Mouse (Mus musculus) hindbrain, embryonic 10.5 days (tissue): ENCODE measurements around the gene Spsb1. TPM values are rescaled to one million over a fixed set of nuclear protein-coding genes. Genes with fewer than 3 reads are reported as not detected.

Experiments
- DNase-seq: peaks from one replicate; pipeline ENCODE4 v3.0.0-alpha.2; 2017; ENCODE audit warnings: low spot score
- H3K27ac ChIP-seq: fragments of 300-500 bp; sonication (generic); 2 replicates; pipeline ENCODE4 v1.5.1; 2016; ENCODE audit warnings: mild to moderate bottlenecking, moderate library complexity
- H3K27me3 ChIP-seq: fragments of 300-500 bp; sonication (generic); 2 replicates; pipeline ENCODE4 v1.6.1; 2016; ENCODE audit warnings: mild to moderate bottlenecking; ENCODE audit not compliant: poor library complexity, insufficient read depth, severe bottlenecking
- H3K36me3 ChIP-seq: fragments of 300-500 bp; sonication (generic); 2 replicates; pipeline ENCODE4 v1.6.1; 2016; ENCODE audit warnings: mild to moderate bottlenecking, moderate library complexity
- H3K4me1 ChIP-seq: fragments of 300-500 bp; sonication (generic); replicated peaks from 2 replicates; pipeline ENCODE4 v1.6.1; 2016; ENCODE audit warnings: mild to moderate bottlenecking
- H3K4me3 ChIP-seq: fragments of 300-500 bp; sonication (generic); 2 replicates; pipeline ENCODE4 v1.5.1; 2016; ENCODE audit warnings: mild to moderate bottlenecking, moderate library complexity
- H3K9me3 ChIP-seq: fragments of 300-500 bp; sonication (generic); 2 replicates; pipeline ENCODE4 v1.6.1; 2016; ENCODE audit warnings: mild to moderate bottlenecking, moderate library complexity
- WGBS: fragments of 180-500 bp; shearing (Covaris S2); methylation state at CpG from one replicate; pipeline ENCODE4 v1.1.7; 2016; 5-methylcytosine and 5-hydroxymethylcytosine counted together
- polyA plus RNA-seq: library from polyadenylated mRNA; unstranded; fragments of >200 nt; fragmentation: Nextera tagmentation; extraction: Ambion mirVana; gene quantifications from 2 replicates; pipeline ENCODE4 v1.2.1, GENCODE M21; 2016

Spsb1 gene
- polyA plus RNA-seq, 1 experiment from 2014 or later = 12.0 TPM

GRCm38 (mm10) chr4:149959816-149960215, 5.0 kb upstream of the Spsb1 start:
- no peak for DNase-seq
- no peak overlapping the region for H3K27ac ChIP-seq
- peaks cover 20% of the 10 kb centered on the region for H3K4me1 ChIP-seq
- WGBS = 57% methylated on average over 10 of the region's 10 CpGs
- H3K27me3 ChIP-seq = peaks cover 30% of the 10 kb centered on the region
- no peaks in the 10 kb centered on the region for H3K36me3 ChIP-seq
- no peak overlapping the region for H3K4me3 ChIP-seq
- H3K9me3 ChIP-seq = no peaks in the 10 kb centered on the region

DNA sequence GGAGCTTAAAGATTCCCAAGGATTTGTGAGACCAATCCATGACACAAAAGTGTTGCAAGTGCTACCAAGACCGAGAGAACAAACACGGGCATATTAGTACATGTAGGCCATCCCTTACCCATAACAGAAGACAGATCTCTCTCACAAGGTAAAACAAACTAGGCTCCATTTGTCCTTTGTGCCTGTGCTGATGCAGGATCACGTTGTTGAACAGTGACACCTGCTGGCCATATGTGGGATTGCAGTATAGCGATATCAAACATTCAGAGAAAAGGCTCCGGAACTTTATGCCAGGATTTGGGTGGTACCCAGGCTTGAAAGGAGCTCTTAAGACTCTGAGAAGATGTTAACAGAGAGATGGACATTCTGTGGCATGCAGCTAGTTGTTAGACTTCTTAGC, 3.7 kb upstream of the Spsb1 start:
- Histone ChIP-seq H3K27me3 (peaks cover 40% of the 10 kb centered on the region), H3K36me3 (no peaks in the 10 kb centered on the region), H3K4me1 (peaks cover 24% of the 10 kb centered on the region), H3K27ac (no peak overlapping the region), H3K4me3 (no peak overlapping the region), H3K9me3 (no peaks in the 10 kb centered on the region)
- 11% methylated on average over 5 of the region's 5 CpGs for WGBS
- peak; percentile 82 for DNase-seq

GRCm38 (mm10) chr4:149956048-149956447, 1.2 kb upstream of the Spsb1 start:
- DNase-seq = no peak
- no peak overlapping the region for H3K4me3 ChIP-seq
- WGBS = 56% methylated on average over 13 of the region's 13 CpGs
- peaks cover 34% of the 10 kb centered on the region for H3K4me1 ChIP-seq
- H3K27me3 ChIP-seq = peaks cover 65% of the 10 kb centered on the region
- H3K9me3 ChIP-seq = no peaks in the 10 kb centered on the region
- no peak overlapping the region for H3K27ac ChIP-seq
- no peaks in the 10 kb centered on the region for H3K36me3 ChIP-seq

DNA sequence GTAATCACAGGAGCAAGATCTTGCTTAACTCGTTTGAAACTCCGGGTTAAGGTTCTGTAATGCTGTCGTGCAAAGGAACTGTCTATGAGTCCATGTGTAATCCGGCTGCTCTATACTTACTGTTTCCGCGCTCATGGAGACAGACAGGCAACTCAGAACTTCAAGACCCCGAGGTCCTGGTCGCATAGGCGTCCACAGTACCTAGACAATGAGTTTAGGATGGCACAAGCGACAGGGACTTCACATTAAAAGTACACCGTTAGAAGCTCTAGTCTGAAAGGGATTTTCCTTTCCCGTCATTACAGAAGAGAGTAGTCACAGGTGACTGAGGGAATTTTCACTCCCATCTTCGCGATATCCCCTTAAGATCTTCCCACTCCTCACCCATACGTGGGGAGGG, 788 bp upstream of the Spsb1 start:
- H3K4me3 ChIP-seq = peak overlapping the region; percentile 77
- no peak for DNase-seq
- no peaks in the 10 kb centered on the region for H3K9me3 ChIP-seq
- H3K4me1 ChIP-seq = peaks cover 35% of the 10 kb centered on the region
- H3K36me3 ChIP-seq = no peaks in the 10 kb centered on the region
- H3K27ac ChIP-seq = no peak overlapping the region
- 20% methylated on average over 15 of the region's 15 CpGs for WGBS
- peaks cover 67% of the 10 kb centered on the region for H3K27me3 ChIP-seq

DNA sequence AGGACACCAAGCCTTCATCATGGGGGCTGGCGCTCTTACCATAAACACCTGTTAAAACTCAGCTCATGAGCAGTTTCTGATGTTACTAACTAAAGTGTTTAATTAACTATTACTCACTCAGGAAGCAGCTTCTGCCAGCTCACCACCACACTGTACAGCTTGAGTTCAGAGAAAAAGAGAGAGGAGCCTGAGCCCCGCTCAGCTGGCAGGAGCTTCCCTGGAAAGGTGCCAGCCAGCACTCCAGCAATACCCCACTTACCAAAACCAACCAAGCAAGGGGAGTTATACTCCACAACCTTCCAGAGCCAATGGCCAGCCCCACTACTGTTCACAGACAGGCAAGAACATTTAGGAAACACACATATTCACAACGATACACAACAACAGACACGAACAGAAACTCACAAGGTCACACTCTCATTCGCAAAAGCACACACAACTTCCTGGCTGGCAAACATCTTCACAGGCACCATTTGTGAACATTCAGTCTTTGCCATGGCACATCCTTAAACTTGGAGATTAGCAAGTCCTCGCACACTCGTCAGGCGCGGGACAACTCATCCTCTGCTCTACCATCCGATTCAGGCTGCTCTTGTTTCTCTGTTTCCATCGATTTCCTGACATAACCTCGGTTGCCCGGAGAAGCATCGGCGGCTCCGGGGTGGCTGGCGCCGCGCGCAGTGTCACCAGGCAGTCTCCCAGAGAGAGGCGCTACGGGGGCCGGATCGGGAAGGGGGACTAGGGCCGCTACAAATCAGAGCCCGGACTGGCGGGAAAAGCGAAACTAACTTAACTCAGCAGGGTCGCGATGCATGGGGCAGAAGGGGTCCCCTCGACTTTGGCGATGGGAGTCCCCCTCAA, 992 bp downstream of the Spsb1 start:
- DNase-seq = peak; percentile 60
- no peaks in the 10 kb centered on the region for H3K9me3 ChIP-seq
- no peaks in the 10 kb centered on the region for H3K36me3 ChIP-seq
- peaks cover 73% of the 10 kb centered on the region for H3K27me3 ChIP-seq
- peaks cover 49% of the 10 kb centered on the region for H3K4me1 ChIP-seq
- peak overlapping the region; percentile 85 for H3K27ac ChIP-seq
- 9% methylated on average over 32 of the region's 32 CpGs for WGBS
- peak overlapping the region; percentile 77 for H3K4me3 ChIP-seq

- Histone ChIP-seq H3K36me3 (no peaks in the 10 kb centered on the region), H3K9me3 (no peaks in the 10 kb centered on the region), H3K27me3 (peaks cover 72% of the 10 kb centered on the region), H3K4me1 (peaks cover 57% of the 10 kb centered on the region), H3K4me3 (no peak overlapping the region), H3K27ac (no peak overlapping the region)
- DNase-seq = no peak
- WGBS = 86% methylated on average over 9 of the region's 9 CpGs
Observed at GRCm38 (mm10) chr4:149952201-149952600, 2.6 kb downstream of the Spsb1 start.

GRCm38 (mm10) chr4:149951201-149951600, 3.6 kb downstream of the Spsb1 start:
- WGBS = 88% methylated on average over 13 of the region's 13 CpGs
- no peak for DNase-seq
- peaks cover 67% of the 10 kb centered on the region for H3K4me1 ChIP-seq

GRCm38 (mm10) chr4:149949691-149950090, 5.2 kb downstream of the Spsb1 start:
- H3K27ac ChIP-seq = no peak overlapping the region
- peaks cover 70% of the 10 kb centered on the region for H3K4me1 ChIP-seq
- H3K36me3 ChIP-seq = no peaks in the 10 kb centered on the region
- peaks cover 65% of the 10 kb centered on the region for H3K27me3 ChIP-seq
- no peak for DNase-seq
- WGBS = 80% methylated on average over 13 of the region's 13 CpGs
- H3K4me3 ChIP-seq = no peak overlapping the region
- H3K9me3 ChIP-seq = no peaks in the 10 kb centered on the region

More at GRCm38 (mm10) chr4:149951201-149951600, 3.6 kb downstream of the Spsb1 start:
- no peaks in the 10 kb centered on the region for H3K36me3 ChIP-seq
- no peak overlapping the region for H3K4me3 ChIP-seq
- no peaks in the 10 kb centered on the region for H3K9me3 ChIP-seq
- H3K27me3 ChIP-seq = peaks cover 71% of the 10 kb centered on the region
- no peak overlapping the region for H3K27ac ChIP-seq

- H3K27me3 ChIP-seq = peaks cover 54% of the 10 kb centered on the region
Observed at GRCm38 (mm10) chr4:149948119-149948518, 6.7 kb downstream of the Spsb1 start.

GRCm38 (mm10) chr4:149947396-149947795, 7.4 kb downstream of the Spsb1 start:
- no peak for DNase-seq
- WGBS = 84% methylated on average over 5 of the region's 5 CpGs
- Histone ChIP-seq H3K36me3 (no peaks in the 10 kb centered on the region), H3K27me3 (peaks cover 53% of the 10 kb centered on the region), H3K27ac (no peak overlapping the region), H3K9me3 (no peaks in the 10 kb centered on the region), H3K4me1 (peaks cover 74% of the 10 kb centered on the region), H3K4me3 (no peak overlapping the region)

More at GRCm38 (mm10) chr4:149948119-149948518, 6.7 kb downstream of the Spsb1 start:
- WGBS = 95% methylated on average over 5 of the region's 5 CpGs
- Histone ChIP-seq H3K4me1 (peaks cover 72% of the 10 kb centered on the region), H3K9me3 (no peaks in the 10 kb centered on the region), H3K4me3 (no peak overlapping the region), H3K36me3 (no peaks in the 10 kb centered on the region), H3K27ac (no peak overlapping the region)
- no peak for DNase-seq

DNA sequence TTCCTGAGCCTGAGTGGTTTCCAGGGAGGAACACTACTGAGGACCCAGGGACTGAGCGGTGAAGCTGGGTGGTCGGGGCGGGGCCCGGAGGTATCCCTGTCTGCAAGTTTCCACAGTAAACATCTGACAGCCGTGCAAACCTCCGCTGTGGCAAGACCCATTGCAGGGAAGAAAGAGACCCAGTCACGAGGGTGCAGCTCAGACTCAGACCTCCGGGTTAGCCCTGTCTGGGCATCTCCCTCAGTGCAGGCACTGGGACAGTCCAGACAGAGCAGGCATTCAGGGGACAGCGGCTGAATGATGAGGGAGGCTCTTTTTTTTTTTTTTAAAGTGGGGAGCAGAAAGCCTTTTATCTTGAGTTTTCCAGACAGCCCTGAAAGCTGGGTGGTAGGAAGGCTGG, 9.6 kb downstream of the Spsb1 start:
- H3K4me3 ChIP-seq = no peak overlapping the region
- peaks cover 85% of the 10 kb centered on the region for H3K4me1 ChIP-seq
- H3K27ac ChIP-seq = peak overlapping the region; percentile 73
- WGBS = 49% methylated on average over 9 of the region's 9 CpGs
- peaks cover 52% of the 10 kb centered on the region for H3K27me3 ChIP-seq
- peak; percentile 27 for DNase-seq
- H3K9me3 ChIP-seq = no peaks in the 10 kb centered on the region
- H3K36me3 ChIP-seq = no peaks in the 10 kb centered on the region

GRCm38 (mm10) chr4:149944214-149944613, 10.6 kb downstream of the Spsb1 start:
- H3K27me3 ChIP-seq = peaks cover 51% of the 10 kb centered on the region
- H3K27ac ChIP-seq = peak overlapping the region; percentile 73
- no peaks in the 10 kb centered on the region for H3K36me3 ChIP-seq
- H3K9me3 ChIP-seq = no peaks in the 10 kb centered on the region
- H3K4me1 ChIP-seq = peaks cover 77% of the 10 kb centered on the region
- DNase-seq = no peak
- 36% methylated on average over 12 of the region's 12 CpGs for WGBS
- no peak overlapping the region for H3K4me3 ChIP-seq

DNA sequence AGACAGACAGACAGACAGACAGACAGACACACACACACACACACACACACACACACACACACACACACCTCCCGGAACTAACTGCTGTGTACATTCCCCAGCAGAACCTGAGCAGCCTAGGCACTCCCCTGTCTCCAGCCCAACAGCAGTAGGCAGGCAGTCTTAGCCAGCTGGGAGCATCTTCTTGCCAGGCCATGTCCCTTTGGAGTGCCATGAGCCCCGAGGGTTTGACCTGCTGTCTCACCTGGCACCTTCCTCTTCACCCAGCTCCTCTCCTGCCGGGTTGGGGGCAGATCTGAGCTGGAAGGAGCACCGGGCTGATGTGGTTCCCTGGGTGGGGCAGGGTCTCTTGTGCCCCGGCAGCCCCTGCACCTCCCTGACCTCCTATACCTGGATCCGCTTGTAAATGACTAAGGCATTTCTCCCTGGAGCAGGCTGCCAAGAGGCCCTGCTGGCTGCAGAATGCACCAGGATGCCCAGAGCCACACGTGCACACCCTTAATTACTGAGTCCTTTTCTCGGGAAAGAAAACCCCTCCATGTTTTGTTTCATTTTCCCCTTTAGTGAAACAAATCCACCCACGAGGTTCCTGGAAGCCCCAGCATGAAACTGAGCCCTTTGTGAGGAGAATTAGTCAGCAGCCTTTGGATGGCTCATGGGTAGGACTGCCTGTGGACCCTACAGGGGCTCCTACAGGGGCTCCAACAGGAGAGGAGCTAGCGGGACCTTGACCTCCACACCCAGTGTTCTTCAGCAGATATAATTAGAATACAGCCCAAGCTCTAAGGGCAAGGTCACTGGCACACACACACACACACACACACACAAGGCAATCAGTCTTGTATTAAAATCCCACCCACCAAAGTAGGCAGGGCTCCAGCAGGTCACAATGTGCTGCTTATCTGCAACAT, 11.8 kb downstream of the Spsb1 start:
- Histone ChIP-seq H3K4me3 (no peak overlapping the region), H3K9me3 (no peaks in the 10 kb centered on the region), H3K36me3 (no peaks in the 10 kb centered on the region), H3K4me1 (peaks cover 81% of the 10 kb centered on the region), H3K27me3 (peaks cover 47% of the 10 kb centered on the region), H3K27ac (peak overlapping the region; percentile 60)
- 65% methylated on average over 10 of the region's 10 CpGs for WGBS
- no peak for DNase-seq
